Mouse (Mus musculus) embryonic facial prominence, embryonic 13.5 days (tissue): ENCODE results near the gene Gse1. TPM values are rescaled to one million over a fixed set of nuclear protein-coding genes. Genes with fewer than 3 reads are reported as not detected.
A peak's percentile ranks its signal among the peaks of the same experiment; 100 is the strongest.

Experiments used
- ATAC-seq: fragments of 200-750 bp; cut with Nextera tagmentation; 2 replicates; pipeline ENCODE4 v1.8.0; 2017; ENCODE audit warnings: low read depth; ENCODE audit not compliant: insufficient number of reproducible peaks, insufficient read depth, low FRiP score, low TSS enrichment
- H3K27ac ChIP-seq: fragments of 300-500 bp; sonication (generic); 2 replicates; pipeline ENCODE4 v1.5.1; 2015; ENCODE audit warnings: moderate library complexity, mild to moderate bottlenecking, inconsistent platforms
- H3K27me3 ChIP-seq: fragments of 300-500 bp; sonication (generic); 2 replicates; pipeline ENCODE4 v1.6.1; 2015; ENCODE audit warnings: mild to moderate bottlenecking, inconsistent platforms
- H3K36me3 ChIP-seq: fragments of 300-500 bp; sonication (generic); 2 replicates; pipeline ENCODE4 v1.6.1; 2015; ENCODE audit warnings: mild to moderate bottlenecking, inconsistent platforms
- H3K4me1 ChIP-seq: fragments of 300-500 bp; sonication (generic); 2 replicates; pipeline ENCODE4 v1.6.1; 2015; ENCODE audit warnings: inconsistent platforms
- H3K4me2 ChIP-seq: fragments of 300-500 bp; sonication (generic); 2 replicates; pipeline ENCODE4 v1.6.1; 2015; ENCODE audit warnings: moderate library complexity, mild to moderate bottlenecking, inconsistent platforms
- H3K4me3 ChIP-seq: fragments of 300-500 bp; sonication (generic); 2 replicates; pipeline ENCODE4 v1.5.1; 2015; ENCODE audit warnings: mild to moderate bottlenecking, inconsistent platforms
- H3K9ac ChIP-seq: fragments of 300-500 bp; sonication (generic); 2 replicates; pipeline ENCODE4 v1.6.1; 2015; ENCODE audit warnings: mild to moderate bottlenecking, inconsistent platforms
- H3K9me3 ChIP-seq: fragments of 300-500 bp; sonication (generic); 2 replicates; pipeline ENCODE4 v1.6.1; 2016; ENCODE audit warnings: inconsistent platforms
- WGBS: fragments of 180-500 bp; shearing (Covaris S2); methylation state at CpG from one replicate; pipeline ENCODE4 v1.1.7; 2015; ENCODE audit warnings: mixed read lengths; 5-methylcytosine and 5-hydroxymethylcytosine counted together
- polyA plus RNA-seq: library from polyadenylated mRNA; unstranded; fragments of >200 nt; fragmentation: Nextera tagmentation; extraction: Ambion mirVana; gene quantifications from 2 replicates; pipeline ENCODE4 v1.2.1, GENCODE M21; 2015

Gene Gse1
- polyA plus RNA-seq, 1 experiment from 2014 or later = 8.6 TPM

DNA sequence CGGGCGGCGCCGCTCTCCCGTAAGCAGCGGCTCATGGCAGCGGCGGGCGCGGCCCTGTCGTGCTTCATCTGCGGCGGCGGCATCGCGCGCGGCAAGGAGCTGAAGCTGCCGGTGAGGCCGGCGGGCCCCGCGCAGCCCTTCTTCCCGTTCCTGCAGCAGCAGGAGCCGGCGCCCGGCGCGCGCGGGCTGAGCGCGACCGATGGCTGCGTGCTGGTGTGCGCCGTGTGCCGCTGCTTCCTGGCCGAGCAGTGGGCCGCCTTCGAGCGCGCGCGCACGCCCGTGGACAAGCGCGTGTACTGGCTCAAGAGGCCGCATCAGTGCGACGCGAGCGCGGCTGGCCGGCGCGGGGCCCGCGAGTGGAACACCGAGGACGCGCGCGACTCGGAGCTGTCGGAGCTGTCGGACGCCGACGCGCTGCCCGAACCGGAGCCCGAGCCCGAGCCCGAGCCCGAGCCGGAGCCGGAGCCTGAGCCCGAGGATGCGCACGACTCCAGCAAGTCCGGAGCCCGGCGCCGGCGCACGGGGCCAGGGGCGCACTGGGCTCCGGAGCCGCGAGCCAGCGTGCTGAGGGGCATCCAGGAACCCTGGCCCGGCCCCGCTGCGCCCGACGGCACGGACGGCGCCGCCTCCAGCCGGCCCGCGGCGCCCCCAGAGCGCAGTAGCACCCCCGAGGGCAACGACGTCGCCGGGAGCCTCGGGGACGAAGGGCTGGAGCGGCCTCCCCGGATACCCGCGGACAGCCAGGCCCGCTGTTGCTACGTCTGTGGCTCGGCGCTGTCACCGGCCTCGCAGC lies 721 bp downstream of the Gse1 start:
- WGBS = under 1% methylated on average over 107 of the region's 125 CpGs
- Histone ChIP-seq H3K9me3 (no peaks in the 10 kb centered on the region), H3K4me3 (peak overlapping the region; percentile 77), H3K27me3 (0 out of 2 replicates have a peak, but pooled peaks cover 9% of the 10 kb centered on the region), H3K36me3 (no peaks in the 10 kb centered on the region), H3K4me2 (peak overlapping the region; percentile 97), H3K9ac (peak overlapping the region; percentile 84), H3K4me1 (peaks cover 89% of the 10 kb centered on the region), H3K27ac (peak overlapping the region; percentile 72)
- ATAC-seq = no peak

DNA sequence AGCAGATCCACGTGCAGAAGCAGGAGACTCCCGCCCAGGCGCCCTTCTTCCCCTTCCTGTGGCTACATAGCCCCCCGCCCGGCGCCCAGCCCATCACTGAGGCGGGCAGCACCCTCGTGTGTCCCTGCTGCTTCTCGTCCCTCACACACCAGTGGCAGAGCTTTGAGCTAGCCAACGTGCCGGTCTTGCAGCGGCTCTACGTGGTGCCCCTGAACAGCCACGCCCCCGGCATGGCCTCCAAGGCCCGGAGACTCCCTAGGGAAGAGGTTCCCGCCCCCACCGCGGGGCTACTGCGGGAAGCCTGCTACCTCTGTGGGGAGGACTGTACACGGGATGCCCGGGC lies 1.3 kb downstream of the Gse1 start:
- Histone ChIP-seq H3K4me3 (peak overlapping the region; percentile 77), H3K9ac (peak overlapping the region; percentile 84), H3K4me1 (peaks cover 89% of the 10 kb centered on the region), H3K27ac (no peak overlapping the region), H3K27me3 (0 out of 2 replicates have a peak, but pooled peaks cover 9% of the 10 kb centered on the region), H3K9me3 (no peaks in the 10 kb centered on the region), H3K4me2 (peak overlapping the region; percentile 97), H3K36me3 (no peaks in the 10 kb centered on the region)
- WGBS = under 1% methylated on average over 22 of the region's 22 CpGs
- no peak for ATAC-seq

DNA sequence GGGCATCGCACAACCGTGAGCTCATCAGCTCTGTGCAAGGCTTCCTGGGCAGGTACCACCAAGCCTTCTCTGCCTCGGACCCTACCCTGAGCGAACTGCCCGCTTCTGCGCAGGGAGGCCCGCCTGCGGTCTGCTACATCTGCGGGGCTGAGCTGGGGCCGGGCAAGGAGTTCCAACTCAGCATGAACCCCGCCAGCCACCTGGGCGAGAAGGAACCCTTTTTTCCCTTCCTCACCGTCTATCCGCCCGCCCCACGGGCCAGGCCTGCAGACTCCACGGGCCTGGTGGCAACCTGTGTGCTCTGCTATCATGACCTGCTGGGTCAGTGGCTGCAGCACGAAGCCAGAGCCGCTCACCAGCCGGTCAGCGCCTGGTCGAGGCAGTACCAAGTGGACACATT lies 1.8 kb downstream of the Gse1 start:
- Histone ChIP-seq H3K4me2 (peak overlapping the region; percentile 97), H3K4me1 (peaks cover 89% of the 10 kb centered on the region), H3K4me3 (peak overlapping the region; percentile 77), H3K9me3 (no peaks in the 10 kb centered on the region), H3K27me3 (0 out of 2 replicates have a peak, but pooled peaks cover 9% of the 10 kb centered on the region), H3K9ac (peak overlapping the region; percentile 84), H3K27ac (peak overlapping the region; percentile 45; the same call in 1 of the 2 replicates), H3K36me3 (no peaks in the 10 kb centered on the region)
- ATAC-seq = no peak
- 10% methylated on average over 22 of the region's 22 CpGs for WGBS

DNA sequence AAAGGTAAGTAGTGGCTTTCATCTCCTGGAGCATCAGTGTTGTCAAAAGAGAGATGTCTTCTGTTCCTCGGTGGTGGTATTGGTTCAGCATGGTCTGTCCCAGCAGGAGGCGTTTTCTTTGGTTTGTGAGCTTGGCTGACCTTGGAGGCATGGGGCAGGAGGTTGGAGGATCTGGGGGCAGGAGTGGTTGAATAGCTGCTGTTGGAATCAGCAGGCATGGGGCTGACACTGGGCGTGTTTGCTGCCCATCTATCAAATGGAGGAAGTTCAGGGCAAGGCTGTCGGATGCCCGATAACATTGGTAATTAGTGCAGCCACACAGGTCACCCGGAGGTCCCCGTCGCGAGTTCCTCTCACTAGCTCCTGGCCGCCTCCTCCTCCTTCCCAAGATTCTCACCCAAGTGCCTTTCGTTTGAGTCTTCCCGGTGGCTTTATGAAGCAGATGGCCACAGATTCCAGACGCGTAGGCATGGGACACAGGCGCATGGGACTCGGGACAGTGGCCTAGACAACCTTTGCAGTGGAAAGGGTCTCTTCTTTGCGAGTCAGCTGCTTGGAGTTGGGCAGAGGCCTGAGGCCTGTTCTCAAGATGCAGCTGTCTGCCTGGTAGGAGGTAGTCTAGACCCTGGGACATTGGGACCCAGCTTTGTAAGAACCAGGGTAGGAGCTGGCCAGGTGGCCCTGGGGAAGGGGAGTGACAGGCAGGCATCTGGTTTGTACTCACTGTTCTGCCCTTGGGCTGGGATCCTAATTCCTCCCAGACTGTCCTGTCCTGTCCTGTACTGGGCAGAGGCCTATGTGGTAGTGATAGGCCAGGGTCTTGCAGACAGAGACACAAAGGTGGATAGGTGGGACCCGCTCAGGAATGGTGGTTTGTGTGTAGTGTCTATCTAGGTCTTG lies 2.7 kb downstream of the Gse1 start:
- peak overlapping the region; percentile 77 for H3K4me3 ChIP-seq
- H3K9ac ChIP-seq = peak overlapping the region; percentile 84
- 0 out of 2 replicates have a peak, but pooled peaks cover 9% of the 10 kb centered on the region for H3K27me3 ChIP-seq
- peaks cover 88% of the 10 kb centered on the region for H3K4me1 ChIP-seq
- ATAC-seq = no peak
- H3K9me3 ChIP-seq = no peaks in the 10 kb centered on the region; the same call in 1 of the 2 replicates
- peak overlapping the region; percentile 97 for H3K4me2 ChIP-seq
- peaks cover 8% of the 10 kb centered on the region for H3K36me3 ChIP-seq
- H3K27ac ChIP-seq = no peak overlapping the region
- 18% methylated on average over 18 of the region's 18 CpGs for WGBS

DNA sequence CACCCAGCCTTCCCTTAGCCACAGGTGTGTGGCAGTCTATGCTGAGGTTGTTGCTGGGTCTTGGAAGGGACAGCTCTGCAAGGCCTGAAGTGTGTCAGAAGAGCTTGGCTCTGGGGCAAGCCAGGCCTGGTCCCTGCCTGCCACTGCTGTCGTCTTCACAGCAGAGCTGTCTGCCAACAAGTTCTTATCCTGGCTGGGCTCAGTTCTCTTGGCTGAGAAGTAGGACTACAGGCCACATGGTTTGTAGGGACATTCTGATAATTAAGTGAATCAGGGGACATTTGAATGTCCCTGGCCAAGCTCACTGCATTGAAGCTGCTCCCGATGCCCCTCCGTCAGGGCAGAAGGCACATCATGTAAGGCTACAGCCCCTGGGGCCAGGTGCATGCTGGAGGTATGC lies 3.6 kb downstream of the Gse1 start:
- H3K36me3 ChIP-seq = peaks cover 16% of the 10 kb centered on the region
- no peak overlapping the region for H3K27ac ChIP-seq
- H3K4me1 ChIP-seq = peaks cover 79% of the 10 kb centered on the region
- peak overlapping the region; percentile 97 for H3K4me2 ChIP-seq
- no peak for ATAC-seq
- peak overlapping the region; percentile 77 for H3K4me3 ChIP-seq
- H3K27me3 ChIP-seq = 0 out of 2 replicates have a peak, but pooled peaks cover 9% of the 10 kb centered on the region
- H3K9me3 ChIP-seq = no peaks in the 10 kb centered on the region; the same call in 1 of the 2 replicates
- WGBS = 40% methylated on average over 3 of the region's 3 CpGs
- H3K9ac ChIP-seq = peak overlapping the region; percentile 84

DNA sequence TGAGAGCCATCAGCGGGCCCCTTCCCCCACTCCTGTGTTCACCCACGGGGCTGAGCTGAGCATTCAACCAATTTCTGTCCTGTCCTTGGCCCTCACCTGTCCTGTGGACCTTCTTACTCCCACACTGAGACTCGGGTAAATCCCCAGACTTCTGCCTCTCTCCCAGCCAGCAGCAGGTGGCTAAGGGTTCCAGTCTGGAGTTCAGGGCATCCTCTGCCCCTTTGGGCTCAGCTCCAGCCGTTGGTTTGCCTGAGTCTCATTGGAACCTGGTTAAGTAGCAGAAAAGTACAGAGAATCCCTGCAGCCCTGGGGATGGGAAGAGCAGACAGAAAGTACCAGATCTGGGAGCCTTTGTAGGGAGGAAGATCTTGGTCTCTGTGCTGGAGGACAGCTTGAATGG lies 4.1 kb downstream of the Gse1 start:
- H3K27ac ChIP-seq = no peak overlapping the region
- peaks cover 74% of the 10 kb centered on the region for H3K4me1 ChIP-seq

DNA sequence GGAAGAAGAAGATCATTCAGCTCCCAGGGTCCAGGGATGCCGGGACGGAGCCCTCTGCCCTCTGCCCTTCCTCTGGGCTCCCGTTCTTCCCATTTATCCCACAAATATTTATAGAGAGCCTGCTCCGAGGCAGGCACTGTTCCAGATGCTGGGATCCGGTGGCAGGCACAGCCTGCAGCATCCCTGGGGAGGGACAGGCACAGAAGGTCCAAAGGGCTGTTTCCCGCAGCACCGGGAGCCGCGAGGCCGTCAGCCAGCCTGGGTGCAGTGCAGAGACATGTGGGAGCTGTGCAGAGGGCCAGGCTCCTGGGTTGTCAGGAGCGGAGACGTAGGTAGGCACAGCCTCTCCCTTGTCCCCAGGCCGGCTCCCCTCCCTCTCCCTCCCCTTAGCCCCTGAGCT lies 4.7 kb downstream of the Gse1 start:
- WGBS = 14% methylated on average over 13 of the region's 13 CpGs
- Histone ChIP-seq H3K9me3 (no peaks in the 10 kb centered on the region; the same call in 1 of the 2 replicates), H3K4me2 (peak overlapping the region; percentile 97), H3K36me3 (peaks cover 25% of the 10 kb centered on the region), H3K27ac (peak overlapping the region; percentile 11; the same call in 1 of the 2 replicates), H3K9ac (peak overlapping the region; percentile 84), H3K27me3 (0 out of 2 replicates have a peak, but pooled peaks cover 9% of the 10 kb centered on the region), H3K4me3 (peak overlapping the region; percentile 77), H3K4me1 (peaks cover 69% of the 10 kb centered on the region)
- ATAC-seq = no peak

More for the DNA sequence above, 4.1 kb downstream of the Gse1 start:
- Histone ChIP-seq H3K27me3 (0 out of 2 replicates have a peak, but pooled peaks cover 9% of the 10 kb centered on the region), H3K9ac (peak overlapping the region; percentile 84), H3K4me2 (peak overlapping the region; percentile 97), H3K4me3 (peak overlapping the region; percentile 77), H3K36me3 (peaks cover 20% of the 10 kb centered on the region), H3K9me3 (no peaks in the 10 kb centered on the region; the same call in 1 of the 2 replicates)
- 29% methylated on average over 4 of the region's 4 CpGs for WGBS
- ATAC-seq = no peak

DNA sequence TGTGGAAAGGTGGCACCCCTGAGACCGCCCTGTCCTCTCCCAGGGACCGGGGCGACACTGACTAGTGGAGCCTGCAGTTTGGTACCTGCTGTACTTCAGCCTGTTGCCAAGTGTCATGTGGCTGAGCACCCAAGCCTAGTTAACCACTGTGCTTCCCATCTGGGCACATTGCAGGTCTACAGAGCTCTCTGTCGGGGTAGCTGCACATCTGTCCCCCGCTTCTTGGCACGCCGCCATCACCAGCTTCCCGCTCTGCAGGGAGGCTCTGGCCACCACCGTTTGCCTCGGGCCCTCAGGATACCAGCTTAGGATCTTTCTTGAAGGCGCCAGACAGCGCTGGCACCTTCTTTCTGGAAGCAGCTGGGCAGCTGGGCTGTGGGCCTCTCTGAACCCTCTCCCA lies 6.2 kb downstream of the Gse1 start:
- WGBS = 51% methylated on average over 12 of the region's 12 CpGs
- Histone ChIP-seq H3K27ac (peak overlapping the region; percentile 57), H3K36me3 (peaks cover 37% of the 10 kb centered on the region), H3K27me3 (0 out of 2 replicates have a peak, but pooled peaks cover 5% of the 10 kb centered on the region), H3K4me1 (peaks cover 66% of the 10 kb centered on the region), H3K9ac (peak overlapping the region; percentile 51), H3K4me2 (peak overlapping the region; percentile 97), H3K4me3 (peak overlapping the region; percentile 7; the same call in 1 of the 2 replicates), H3K9me3 (no peaks in the 10 kb centered on the region; the same call in 1 of the 2 replicates)
- ATAC-seq = no peak

DNA sequence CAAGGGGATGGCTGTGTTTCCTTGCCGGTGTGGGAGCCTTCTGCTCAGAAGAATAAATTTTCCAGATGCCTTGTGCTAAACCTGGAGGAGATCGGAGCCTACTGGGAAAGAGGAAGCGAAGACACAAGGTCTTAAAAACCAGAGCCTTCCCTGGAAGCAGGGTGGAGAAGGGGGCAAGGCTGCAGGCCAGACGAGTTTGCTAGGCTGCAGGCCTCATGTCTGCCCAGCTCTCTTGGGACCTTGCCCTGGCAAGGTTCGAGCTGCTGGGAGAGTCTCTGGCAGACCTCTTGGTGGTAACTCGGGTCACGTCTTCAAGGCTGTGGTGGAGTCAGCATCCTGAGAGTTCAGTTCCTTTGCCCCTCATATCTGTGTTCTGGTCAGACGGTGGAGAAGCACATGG lies 6.6 kb downstream of the Gse1 start:
- Histone ChIP-seq H3K27me3 (0 out of 2 replicates have a peak, but pooled peaks cover 1% of the 10 kb centered on the region), H3K4me2 (peak overlapping the region; percentile 97), H3K4me1 (peaks cover 62% of the 10 kb centered on the region), H3K9me3 (no peaks in the 10 kb centered on the region; the same call in 1 of the 2 replicates), H3K27ac (peak overlapping the region; percentile 57), H3K9ac (peak overlapping the region; percentile 51), H3K4me3 (peak overlapping the region; percentile 7; the same call in 1 of the 2 replicates), H3K36me3 (peaks cover 38% of the 10 kb centered on the region)
- WGBS = 55% methylated on average over 8 of the region's 8 CpGs
- no peak for ATAC-seq

DNA sequence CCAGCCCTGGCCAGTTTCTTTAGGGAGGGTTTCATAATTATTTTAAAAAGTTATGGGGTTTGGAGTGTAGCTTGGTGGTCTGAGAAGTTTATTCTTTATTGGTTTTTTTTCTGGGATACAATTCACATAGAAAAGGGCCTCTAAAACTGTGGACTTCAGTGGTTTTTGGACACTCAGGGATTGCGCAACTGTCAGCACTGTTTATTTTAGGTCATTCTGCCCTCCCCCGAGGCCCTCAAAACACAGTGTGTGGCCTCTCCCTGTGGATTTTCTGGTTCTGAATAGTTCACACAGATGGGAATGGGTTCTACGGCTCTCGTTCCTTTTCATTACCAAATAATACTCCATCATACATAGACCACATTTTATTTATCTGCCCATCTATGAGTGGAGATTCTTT lies 15.0 kb downstream of the Gse1 start:
- no peak overlapping the region for H3K4me2 ChIP-seq
- no peak for ATAC-seq
- no peak overlapping the region for H3K27ac ChIP-seq
- H3K9me3 ChIP-seq = peaks cover 3% of the 10 kb centered on the region; the same call in 1 of the 2 replicates
- H3K36me3 ChIP-seq = peaks cover 59% of the 10 kb centered on the region
- H3K27me3 ChIP-seq = no peaks in the 10 kb centered on the region
- H3K4me1 ChIP-seq = 0 out of 2 replicates have a peak, but pooled peaks cover 7% of the 10 kb centered on the region
- WGBS = 94% methylated on average over 4 of the region's 4 CpGs
- no peak overlapping the region for H3K9ac ChIP-seq
- no peak overlapping the region for H3K4me3 ChIP-seq

DNA sequence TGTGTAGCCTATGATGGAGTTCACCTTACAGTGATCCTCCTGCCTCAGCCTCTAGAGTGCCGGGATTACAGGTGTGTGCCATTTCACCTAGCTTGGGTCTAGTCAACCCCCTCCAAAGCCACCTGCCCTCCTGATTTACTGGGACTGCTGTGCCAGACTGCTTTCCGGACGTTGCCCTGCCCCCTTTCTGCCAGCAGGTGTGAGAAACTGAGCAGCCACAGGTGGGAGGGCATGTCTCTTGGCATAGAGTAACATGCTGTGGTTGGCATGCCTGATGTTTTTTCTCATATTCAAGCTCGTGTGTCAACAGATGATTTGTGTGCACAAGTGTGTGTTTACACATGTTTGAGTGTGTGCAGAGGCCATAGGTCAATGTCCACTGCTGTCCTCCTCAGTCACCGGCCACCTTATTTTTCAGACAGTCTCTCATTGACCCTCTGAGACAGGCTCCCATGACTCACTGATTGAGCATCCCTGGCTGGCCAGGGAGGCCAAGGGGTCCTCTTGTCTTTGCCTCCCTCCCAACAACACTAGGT lies 15.7 kb downstream of the Gse1 start:
- no peaks in the 10 kb centered on the region for H3K27me3 ChIP-seq
- peaks cover 54% of the 10 kb centered on the region for H3K36me3 ChIP-seq
- no peak overlapping the region for H3K4me3 ChIP-seq
- 90% methylated on average over 5 of the region's 5 CpGs for WGBS
- no peak overlapping the region for H3K9ac ChIP-seq
- H3K9me3 ChIP-seq = peaks cover 3% of the 10 kb centered on the region; the same call in 1 of the 2 replicates
- no peak for ATAC-seq
- H3K4me1 ChIP-seq = 0 out of 2 replicates have a peak, but pooled peaks cover 5% of the 10 kb centered on the region
- H3K4me2 ChIP-seq = no peak overlapping the region
- H3K27ac ChIP-seq = no peak overlapping the region
